Mouse (Mus musculus) bone marrow, adult 2 months (tissue): Measurements from ENCODE around the gene Tbc1d5.

Experiments
- CTCF ChIP-seq: fragments of 200-500 bp; IDR thresholded peaks from 2 replicates; pipeline ENCODE4 v1.5.1; 2011; ENCODE audit warnings: low read length, control low read depth; ENCODE audit not compliant: control insufficient read depth, insufficient read depth
- POLR2A ChIP-seq: fragments of 200-500 bp; IDR thresholded peaks from 2 replicates; pipeline ENCODE4 v1.6.1; 2011; ENCODE audit warnings: low read depth, mild to moderate bottlenecking, control low read depth, low read length, borderline replicate concordance; ENCODE audit not compliant: control insufficient read depth

DNA sequence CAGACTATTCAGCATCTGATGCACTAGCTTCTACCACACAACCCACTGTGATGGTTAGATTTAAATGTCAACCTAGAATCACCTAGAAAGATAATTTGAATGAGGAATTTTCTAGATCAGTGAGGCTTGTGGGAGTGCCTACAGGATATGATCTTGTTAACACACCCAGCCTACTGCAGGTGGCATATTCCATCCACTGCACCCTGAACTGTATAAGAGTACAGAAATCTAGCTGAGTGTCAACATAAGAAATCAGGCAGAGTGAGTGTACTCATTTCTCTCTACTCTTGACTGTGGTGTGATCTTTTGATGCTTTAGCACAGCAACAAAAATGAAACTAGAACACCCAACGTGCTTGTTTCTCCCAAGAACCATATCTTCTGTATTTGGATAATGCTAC lies 6.8 kb downstream of the Tbc1d5 start:
- TF ChIP-seq CTCF (no peak), POLR2A (no peak)
